Mouse (Mus musculus) liver, embryonic 14.5 days (tissue): ENCODE results near the gene Sdhaf4. TPM values are rescaled to one million over a fixed set of nuclear protein-coding genes. Genes with fewer than 3 reads are reported as not detected.

Experiments used
- ATAC-seq: fragments of 200-750 bp; cut with Nextera tagmentation; 2 replicates; pipeline ENCODE4 v1.8.0; 2017; ENCODE audit warnings: moderate number of reproducible peaks, mild to moderate bottlenecking, moderate library complexity; ENCODE audit not compliant: insufficient read depth
- DNase-seq, 3 experiments: peaks; one replicate each; pipeline ENCODE4 v3.0.0-alpha.2; 2012 to 2013; ENCODE audit warnings: low read depth in 3 of 3, low spot score in 3 of 3
- H3K27ac ChIP-seq: fragments of 300-500 bp; sonication (generic); 2 replicates; pipeline ENCODE4 v1.5.1; 2014; ENCODE audit warnings: moderate library complexity, mild to moderate bottlenecking, control low read depth, inconsistent platforms
- H3K27me3 ChIP-seq: fragments of 300-500 bp; sonication (generic); 2 replicates; pipeline ENCODE4 v1.6.1; 2014; ENCODE audit warnings: mild to moderate bottlenecking, low read length, moderate library complexity; ENCODE audit not compliant: control insufficient read depth, insufficient read depth
- H3K36me3 ChIP-seq: fragments of 300-500 bp; sonication (generic); replicated peaks from 2 replicates; pipeline ENCODE4 v1.6.1; 2014; ENCODE audit warnings: low read depth; ENCODE audit not compliant: control insufficient read depth, insufficient read depth
- H3K4me1 ChIP-seq, 2 experiments: fragments of 200-500 bp in 1 of 2; fragments of 300-500 bp in 1 of 2; sonication (generic) in 1 of 2; replicated peaks; 2 replicates each; pipeline ENCODE4 v1.6.1; 2012 to 2014; ENCODE audit warnings: antibody characterized with exemption in 1 of 2, inconsistent platforms in 1 of 2, low read length in 1 of 2; ENCODE audit not compliant: control insufficient read depth in 2 of 2, insufficient read depth in 2 of 2
- H3K4me2 ChIP-seq: fragments of 300-500 bp; sonication (generic); 2 replicates; pipeline ENCODE4 v1.6.1; 2014; ENCODE audit warnings: low read depth, mild to moderate bottlenecking, control low read depth, moderate library complexity
- H3K4me3 ChIP-seq, 2 experiments: fragments of 200-500 bp in 1 of 2; fragments of 300-500 bp in 1 of 2; sonication (generic) in 1 of 2; 2 replicates each; pipeline ENCODE4 v1.5.1; 2012 to 2014; ENCODE audit warnings: low read depth in 2 of 2, low read length in 2 of 2, mild to moderate bottlenecking in 2 of 2, control low read depth in 1 of 2, inconsistent platforms in 1 of 2, moderate library complexity in 1 of 2; ENCODE audit not compliant: insufficient read depth in 1 of 2
- H3K9ac ChIP-seq: fragments of 300-500 bp; sonication (generic); replicated peaks from 2 replicates; pipeline ENCODE4 v1.6.1; 2014; ENCODE audit warnings: mild to moderate bottlenecking, control low read depth, moderate library complexity
- H3K9me3 ChIP-seq: fragments of 300-500 bp; sonication (generic); 2 replicates; pipeline ENCODE4 v1.6.1; 2016; ENCODE audit warnings: low read length, mixed read lengths; ENCODE audit not compliant: control insufficient read depth
- CTCF ChIP-seq: IDR thresholded peaks from 2 replicates; pipeline ENCODE4 v1.5.1; 2016; ENCODE audit warnings: antibody characterized with exemption, low read depth, control low read depth
- EP300 ChIP-seq: IDR thresholded peaks from 2 replicates; pipeline ENCODE4 v1.6.1; 2016; ENCODE audit warnings: antibody characterized with exemption, low read depth
- WGBS: fragments of 180-500 bp; shearing (Covaris S2); extraction: QIAGEN DNeasy Blood & Tissue Kit; methylation state at CpG from one replicate; pipeline ENCODE4 v1.1.7; 2014; ENCODE audit not compliant: insufficient replicate concordance; 5-methylcytosine and 5-hydroxymethylcytosine counted together
- polyA plus RNA-seq, 2 experiments: library from polyadenylated mRNA; depleted of rRNA in 1 of 2; stranded (reverse) in 1 of 2; unstranded in 1 of 2; fragments of >200 nt; fragmentation: Nextera tagmentation in 1 of 2; extraction: Ambion mirVana in 1 of 2; gene quantifications; 2 replicates each; pipeline versions ENCODE4 v1.2.1 to v1.2.3; 2012 to 2014

The Sdhaf4 gene
- polyA plus RNA-seq, 2 experiments, result 13.3 to 39.9 TPM

DNA sequence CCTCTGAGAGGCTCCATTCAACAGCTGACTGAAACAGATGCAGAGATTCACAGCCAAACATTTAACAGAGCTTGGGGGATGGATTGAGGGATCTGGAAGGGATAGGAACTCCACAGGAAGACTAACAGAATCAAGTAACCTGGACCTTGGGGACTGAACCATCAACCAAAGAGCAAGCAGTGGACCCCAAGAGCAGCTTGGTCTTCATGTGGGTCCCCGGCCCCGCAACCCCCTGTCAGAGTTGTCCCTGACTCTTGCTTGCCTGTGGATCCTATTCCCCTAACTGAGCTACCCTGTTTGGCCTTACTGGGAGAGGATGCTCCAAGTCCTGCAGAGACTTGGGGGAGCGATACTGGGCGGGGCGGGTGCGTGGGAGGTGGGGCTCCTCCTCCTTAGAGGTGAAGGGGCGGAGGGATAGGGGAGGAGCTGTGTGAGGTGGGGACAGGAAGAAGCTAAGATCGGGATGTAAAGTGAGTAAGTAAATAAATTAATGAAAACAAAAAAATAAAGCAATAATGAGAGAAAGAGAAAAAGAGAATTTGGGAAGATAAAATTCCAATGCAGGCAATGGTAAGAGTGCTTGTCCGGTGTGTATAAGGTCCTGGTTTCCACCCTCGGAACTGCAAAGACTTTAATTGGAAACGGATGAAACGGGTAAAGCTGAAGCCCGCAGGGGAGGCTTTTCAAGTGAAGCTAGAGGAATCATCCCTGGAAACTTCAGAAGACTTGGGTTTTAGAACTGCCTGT, 46.6 kb downstream of the Sdhaf4 start:
- no peak overlapping the region for H3K27ac ChIP-seq
- H3K9me3 ChIP-seq, result no peaks in the 10 kb centered on the region
- ATAC-seq (peak; percentile 50; the same call in 1 of the 2 replicates), DNase-seq (no peak)
- 18% methylated on average over 13 of the region's 13 CpGs for WGBS
- no peaks in the 10 kb centered on the region for H3K27me3 ChIP-seq
- H3K4me3 ChIP-seq, result no peak overlapping the region
- H3K4me2 ChIP-seq, result peak overlapping the region; percentile 44
- H3K9ac ChIP-seq, result no peak overlapping the region
- TF ChIP-seq CTCF, result no peak
- TF ChIP-seq EP300, result no peak
- no peaks in the 10 kb centered on the region for H3K36me3 ChIP-seq
- no peaks in the 10 kb centered on the region; a peak in 1 of 4 replicates for H3K4me1 ChIP-seq

DNA sequence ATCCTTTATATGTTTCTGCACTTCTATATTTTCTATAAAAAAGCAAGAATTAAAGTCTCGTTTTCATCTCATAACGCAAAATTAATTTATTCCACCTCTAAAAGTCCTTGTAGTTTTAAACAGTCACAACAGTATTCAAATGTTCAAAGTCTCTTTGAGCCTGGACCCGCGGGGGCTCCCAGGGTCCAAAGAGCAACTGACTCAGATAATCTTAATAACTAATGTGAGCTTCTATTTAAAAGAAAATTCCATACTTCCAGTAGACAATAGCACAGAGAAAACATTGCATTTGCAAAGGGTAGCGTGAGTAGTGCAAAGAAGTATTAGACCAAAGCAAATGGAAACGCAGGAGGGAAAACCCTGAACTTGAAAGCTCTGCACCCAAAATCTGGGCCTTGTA, 47.4 kb downstream of the Sdhaf4 start:
- Histone ChIP-seq H3K4me3 (no peak overlapping the region), H3K27me3 (no peaks in the 10 kb centered on the region), H3K4me2 (no peak overlapping the region), H3K27ac (no peak overlapping the region), H3K9me3 (no peaks in the 10 kb centered on the region), H3K4me1 (no peaks in the 10 kb centered on the region), H3K36me3 (no peaks in the 10 kb centered on the region), H3K9ac (no peak overlapping the region)
- ATAC-seq, result no peak
- no peak for TF ChIP-seq EP300
- no peak for TF ChIP-seq CTCF
- DNase-seq, result no peak
- 75% methylated on average over 6 of the region's 6 CpGs for WGBS

DNA sequence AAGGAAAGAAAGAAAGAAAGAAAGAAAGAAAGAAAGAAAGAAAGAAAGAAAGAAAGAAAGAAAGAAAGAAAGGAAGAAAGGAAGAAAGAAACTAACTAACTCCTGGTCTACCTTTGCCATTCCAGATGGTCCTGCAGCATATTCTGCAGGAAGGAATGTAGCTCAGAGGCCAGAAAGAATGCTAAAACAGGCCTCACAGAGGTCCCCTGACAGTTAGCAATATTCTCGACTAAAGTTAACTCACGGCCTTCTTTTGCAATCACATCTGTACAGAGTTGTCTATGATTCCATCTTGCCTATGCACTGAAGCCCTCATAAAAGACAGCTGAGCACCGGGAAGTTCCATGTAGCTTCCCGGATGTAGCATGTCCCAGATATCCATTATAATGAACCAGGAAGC, 49.9 kb downstream of the Sdhaf4 start:
- H3K27ac ChIP-seq, result no peak overlapping the region
- WGBS, result 63% methylated on average over 4 of the region's 4 CpGs
- no peak overlapping the region for H3K4me3 ChIP-seq
- DNase-seq (no peak), ATAC-seq (no peak)
- no peaks in the 10 kb centered on the region for H3K9me3 ChIP-seq
- no peaks in the 10 kb centered on the region for H3K36me3 ChIP-seq
- TF ChIP-seq CTCF, result no peak
- TF ChIP-seq EP300, result no peak
- no peak overlapping the region for H3K4me2 ChIP-seq
- H3K27me3 ChIP-seq, result no peaks in the 10 kb centered on the region
- no peak overlapping the region for H3K9ac ChIP-seq
- no peaks in the 10 kb centered on the region for H3K4me1 ChIP-seq

DNA sequence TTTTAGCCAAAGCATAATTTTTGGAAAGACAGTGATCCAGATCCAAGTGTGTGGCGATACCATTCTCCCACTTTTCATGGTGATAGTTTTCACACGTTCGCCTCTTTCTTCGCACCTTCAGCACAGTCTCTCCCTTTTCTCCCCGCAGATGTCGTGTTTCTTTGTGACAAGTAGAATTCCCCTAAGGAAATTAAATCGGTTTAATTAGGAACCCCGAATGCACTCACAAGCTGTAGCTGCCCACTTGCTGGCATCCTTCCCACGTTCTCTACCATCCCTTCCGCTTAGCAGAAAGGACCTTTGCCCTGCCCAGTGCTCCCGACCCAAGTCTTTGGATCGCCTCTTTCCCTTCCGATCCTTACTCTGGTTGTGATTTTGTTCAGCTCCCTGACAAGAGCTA, 51.5 kb downstream of the Sdhaf4 start:
- H3K27me3 ChIP-seq, result no peaks in the 10 kb centered on the region
- no peaks in the 10 kb centered on the region for H3K9me3 ChIP-seq
- H3K27ac ChIP-seq, result no peak overlapping the region
- no peak overlapping the region for H3K9ac ChIP-seq
- H3K36me3 ChIP-seq, result no peaks in the 10 kb centered on the region
- WGBS, result 74% methylated on average over 13 of the region's 13 CpGs
- ATAC-seq (no peak), DNase-seq (no peak)
- TF ChIP-seq EP300 (no peak), CTCF (no peak)
- no peak overlapping the region for H3K4me3 ChIP-seq
- no peaks in the 10 kb centered on the region for H3K4me1 ChIP-seq
- no peak overlapping the region for H3K4me2 ChIP-seq

DNA sequence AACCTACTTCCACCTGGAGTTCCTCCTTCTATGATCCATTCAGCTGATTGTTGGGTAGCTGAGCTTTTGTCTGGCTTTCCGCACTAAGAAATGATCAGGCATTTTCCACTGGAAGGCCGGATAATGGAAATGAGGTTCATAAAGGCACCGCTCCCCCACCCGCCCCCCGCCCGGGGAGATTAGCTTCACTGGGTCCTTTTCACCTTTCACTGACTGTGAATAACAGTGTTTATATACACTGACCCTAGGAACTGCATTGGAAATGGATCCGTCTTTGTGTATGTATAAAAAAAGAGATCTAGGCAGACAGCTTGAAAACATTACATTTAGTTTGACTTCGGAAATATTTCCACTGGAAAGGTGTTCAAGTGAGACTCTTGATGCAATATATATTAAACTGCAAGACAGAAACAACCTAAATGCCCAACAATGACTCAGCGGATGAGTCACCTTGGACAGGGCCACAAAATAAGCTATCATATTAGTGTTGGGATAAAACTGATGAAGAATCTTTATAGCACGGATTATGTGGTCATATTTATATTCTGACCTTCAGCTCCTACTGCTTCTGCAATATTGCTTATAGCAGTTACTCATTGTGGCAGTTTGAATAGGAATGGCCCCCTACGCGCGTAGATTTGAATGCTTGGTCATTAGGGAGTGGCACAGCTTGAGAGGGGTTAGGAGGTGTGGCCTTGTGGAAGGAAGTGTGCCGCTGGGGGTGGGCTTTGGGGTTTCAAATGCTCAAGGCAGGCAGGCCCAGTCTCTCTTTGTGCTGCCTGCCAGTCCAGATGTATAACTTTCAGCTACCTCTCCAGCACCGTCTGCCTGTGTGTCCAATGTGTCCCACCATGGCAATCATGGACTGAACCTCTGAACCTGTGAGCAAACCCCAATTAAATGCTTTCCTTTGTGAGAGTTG, 56.4 kb downstream of the Sdhaf4 start:
- no peak for DNase-seq
- no peak overlapping the region for H3K9ac ChIP-seq
- TF ChIP-seq CTCF (no peak), EP300 (no peak)

More for the DNA sequence above, 56.4 kb downstream of the Sdhaf4 start:
- Histone ChIP-seq H3K36me3 (no peaks in the 10 kb centered on the region), H3K4me2 (no peak overlapping the region), H3K4me1 (no peaks in the 10 kb centered on the region), H3K27me3 (no peaks in the 10 kb centered on the region), H3K9me3 (no peaks in the 10 kb centered on the region), H3K4me3 (no peak overlapping the region), H3K27ac (no peak overlapping the region)
- 73% methylated on average over 15 of the region's 15 CpGs for WGBS
- ATAC-seq, result no peak
